Mouse (Mus musculus) central nervous system, embryonic 14 days (tissue): ENCODE measurements around the gene Trp63. TPM values are rescaled to one million over a fixed set of nuclear protein-coding genes. Genes with fewer than 3 reads are reported as not detected.

Experiments
- polyA plus RNA-seq: library from polyadenylated mRNA; depleted of rRNA; stranded (reverse); fragments of >200 nt; gene quantifications from 2 replicates; pipeline ENCODE4 v1.2.3, GENCODE M21; 2012; rRNA removed

Trp63 gene
- polyA plus RNA-seq: 0.36 and 3.9 TPM in 2 replicates

GRCm38 (mm10) chr16:25683531-25684248 is at the start of gene Trp63:
TSS of gene Trp63 (plus strand) at chr16:25683763.

